Mouse (Mus musculus) spleen, adult 12 weeks (tissue): Measurements from ENCODE around the gene Phf2.
A peak's percentile ranks its signal among the peaks of the same experiment; 100 is the strongest.

ENCODE experiments used
- DNase-seq: peaks from one replicate; pipeline ENCODE4 v3.0.0; 2022; ENCODE audit warnings: low spot score

Phf2 gene

GRCm38 (mm10) chr13:48870771-48871731 lies at the start of gene Phf2:
Phf2 (minus strand) TSS chr13:48871119.
- peak; percentile 16 for DNase-seq

GRCm38 (mm10) chr13:48919756-48920415 lies 49.0 kb upstream of the Phf2 start:
- no peak for DNase-seq

- no peak for DNase-seq
Observed at GRCm38 (mm10) chr13:48917113-48917599, 46.2 kb upstream of the Phf2 start.

- no peak for DNase-seq
Observed at GRCm38 (mm10) chr13:48913680-48914079, 42.8 kb upstream of the Phf2 start.

GRCm38 (mm10) chr13:48913141-48913540 lies 42.2 kb upstream of the Phf2 start:
- no peak for DNase-seq

- no peak for DNase-seq
Observed at GRCm38 (mm10) chr13:48911426-48911825, 40.5 kb upstream of the Phf2 start.

- DNase-seq: no peak
Observed at GRCm38 (mm10) chr13:48905458-48905857, 34.5 kb upstream of the Phf2 start.

- no peak for DNase-seq
Observed at GRCm38 (mm10) chr13:48895376-48895775, 24.5 kb upstream of the Phf2 start.

- no peak for DNase-seq
Observed at GRCm38 (mm10) chr13:48890260-48890960, 19.5 kb upstream of the Phf2 start.

GRCm38 (mm10) chr13:48878534-48878933 lies 7.6 kb upstream of the Phf2 start:
- DNase-seq: peak; percentile 91

- no peak for DNase-seq
Observed at GRCm38 (mm10) chr13:48877805-48878204, 6.9 kb upstream of the Phf2 start.

- DNase-seq: no peak
Observed at GRCm38 (mm10) chr13:48872726-48873125, 1.8 kb upstream of the Phf2 start.

- no peak for DNase-seq
Observed at GRCm38 (mm10) chr13:48871887-48872606, 1.1 kb upstream of the Phf2 start.

GRCm38 (mm10) chr13:48869950-48870770 lies 759 bp downstream of the Phf2 start:
- DNase-seq: peak; percentile 50

GRCm38 (mm10) chr13:48869600-48869949 lies 1.3 kb downstream of the Phf2 start:
- DNase-seq: no peak

- DNase-seq: no peak
Observed at GRCm38 (mm10) chr13:48869088-48869487, 1.8 kb downstream of the Phf2 start.

- DNase-seq: no peak
Observed at GRCm38 (mm10) chr13:48864673-48865356, 6.1 kb downstream of the Phf2 start.

- no peak for DNase-seq
Observed at GRCm38 (mm10) chr13:48863556-48863955, 7.4 kb downstream of the Phf2 start.

GRCm38 (mm10) chr13:48861913-48862312 lies 9.0 kb downstream of the Phf2 start:
- no peak for DNase-seq

- DNase-seq: no peak
Observed at GRCm38 (mm10) chr13:48858779-48859178, 12.1 kb downstream of the Phf2 start.
